In the genomic region with DNA sequence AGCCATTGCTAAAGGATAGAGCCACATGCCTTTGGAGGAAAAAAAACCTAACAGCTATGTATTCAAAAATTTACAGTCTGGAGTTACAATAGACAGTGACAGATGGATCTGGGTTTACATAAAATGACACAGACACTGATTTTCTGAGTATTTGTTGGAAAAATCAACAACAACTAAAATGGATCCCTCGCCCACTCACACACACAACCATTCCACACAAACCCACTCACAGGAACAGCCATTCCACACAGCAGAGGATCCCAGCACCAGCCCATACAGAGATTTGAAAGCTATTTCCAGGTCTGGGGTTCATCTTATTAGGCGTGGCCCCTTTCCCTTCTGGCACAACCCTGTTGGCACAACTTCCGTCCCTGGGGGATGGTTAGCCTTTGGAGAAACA, we compare ENCODE assay signal across 23 mouse cellular contexts.
DNase-seq lines count a peak whose midpoint lies in the region.
"Had no signal": no experiment of that assay in that cellular context is flagged by ENCODE, and none has a peak within 500 bp of the region (broad histone marks: within the 10 kb centered on the region; RNA-seq: fewer than 3 reads in every experiment).

No protein-coding gene starts in this region.

- no peaks in the 10 kb centered on the region for H3K4me1 ChIP-seq in embryonic facial prominence, embryonic 10.5 days
- H3K4me1 ChIP-seq: embryonic facial prominence, embryonic 13.5 days; forebrain, embryonic 12.5 days; forebrain, embryonic 15.5 days; hindbrain, embryonic 12.5 days had no signal

- H3K4me3 ChIP-seq in embryonic facial prominence, embryonic 10.5 days, result no peak overlapping the region
- H3K4me3 ChIP-seq: embryonic facial prominence, embryonic 13.5 days; erythroblast, embryonic 14.5 days; forebrain, embryonic 12.5 days; forebrain, embryonic 15.5 days; gastrocnemius, adult 2 months; hindbrain, embryonic 12.5 days; hindbrain, embryonic 15.5 days had no signal

- H3K27me3 ChIP-seq in embryonic facial prominence, embryonic 10.5 days (replicated peaks; ENCODE audit: low read depth, poor library complexity, severe bottlenecking), result no peaks in the 10 kb centered on the region
- H3K27me3 ChIP-seq: embryonic facial prominence, embryonic 13.5 days; forebrain, embryonic 12.5 days; forebrain, embryonic 15.5 days; hindbrain, embryonic 12.5 days; hindbrain, embryonic 15.5 days; Patski had no signal

- no peaks in the 10 kb centered on the region for H3K36me3 ChIP-seq in embryonic facial prominence, embryonic 10.5 days (replicated peaks)
- H3K36me3 ChIP-seq: embryonic facial prominence, embryonic 13.5 days; forebrain, embryonic 12.5 days; forebrain, embryonic 15.5 days; G1E; hindbrain, embryonic 12.5 days; hindbrain, embryonic 15.5 days had no signal

- H3K9me3 ChIP-seq in embryonic facial prominence, embryonic 10.5 days, result no peaks in the 10 kb centered on the region
- H3K9me3 ChIP-seq: embryonic facial prominence, embryonic 13.5 days; forebrain, embryonic 12.5 days; forebrain, embryonic 15.5 days; G1E; hindbrain, embryonic 12.5 days; hindbrain, embryonic 15.5 days had no signal

- DNase-seq in layer of hippocampus, adult 11-12 months (ENCODE audit: low spot score), result peak; percentile 52
- no peak for DNase-seq in layer of hippocampus, postnatal 25 days (ENCODE audit: extremely low spot score in 1 of 2, low spot score in 1 of 2)
- peak; percentile 50 to 60 for DNase-seq in layer of hippocampus, adult 8-10 months (ENCODE audit: low spot score in 2 of 2)
- no peak for DNase-seq in layer of hippocampus, postnatal 10 days (ENCODE audit: low spot score in 2 of 2)
- peak; percentile 51 for DNase-seq in brain, adult 2 months (ENCODE audit: low read depth, low spot score)
- no peak for DNase-seq in embryonic facial prominence, embryonic 10.5 days (ENCODE audit: low spot score)
- DNase-seq: adrenal gland, postnatal 10 days; adrenal gland, postnatal 36 days; B cell, adult 2 months; cerebellum, adult 11 months; cerebellum, adult 2 months; cerebellum, adult 9-11 months; gastrocnemius, adult 2 months; gastrocnemius, postnatal 14 days; heart, adult 11 months had no signal

- H3K27ac ChIP-seq in embryonic facial prominence, embryonic 10.5 days (replicated peaks), result no peak overlapping the region
- H3K27ac ChIP-seq: embryonic facial prominence, embryonic 13.5 days; forebrain, embryonic 12.5 days; forebrain, embryonic 15.5 days; gastrocnemius, adult 2 months; hindbrain, embryonic 12.5 days; hindbrain, embryonic 15.5 days had no signal

- 81% methylated on average over 3 of the region's 3 CpGs for WGBS in embryonic facial prominence, embryonic 10.5 days

Comparison
In these comparisons a context has a peak if more than half of its experiments do, and no peak if none do; other contexts are left out.
1. DNase-seq: peak in layer of hippocampus, adult 11-12 months (single experiment), layer of hippocampus, adult 8-10 months (2 of 2) and brain, adult 2 months (single experiment); none in layer of hippocampus, postnatal 25 days (0 of 2), layer of hippocampus, postnatal 10 days (0 of 2) and embryonic facial prominence, embryonic 10.5 days (single experiment).